Mouse (Mus musculus): ENCODE measurements around the gene Actr10. TPM values are rescaled to one million over a fixed set of nuclear protein-coding genes. Genes with fewer than 3 reads are reported as not detected.

Actr10 gene
- polyA plus RNA-seq, 1 experiment from 2014 or later: 192 TPM

- H3K4me3 ChIP-seq (ENCODE audit: low read depth, low read length): peak overlapping the region; percentile 42
- TF ChIP-seq CTCF (IDR thresholded peaks at IDR 0.05): peak; percentile 88
- no peak for TF ChIP-seq EP300 (IDR thresholded peaks at IDR 0.05)
- no peaks in the 10 kb centered on the region for H3K27me3 ChIP-seq (replicated peaks; ENCODE audit: insufficient read depth, low read length)
- no peaks in the 10 kb centered on the region for H3K36me3 ChIP-seq (ENCODE audit: insufficient read depth, low read length)
- ATAC-seq (peak; percentile 5; the same call in 1 of the 2 replicates), DNase-seq (ENCODE audit: low spot score) (peak; percentile 93)
- no peaks in the 10 kb centered on the region for H3K4me1 ChIP-seq (ENCODE audit: insufficient read depth, low read depth, low read length)
- H3K27ac ChIP-seq (ENCODE audit: low read length): peak overlapping the region; percentile 64
- no peaks in the 10 kb centered on the region for H3K9me3 ChIP-seq (ENCODE audit: low read length)
- 0 out of 2 replicates have a peak overlapping the region, but pooled peaks have one; percentile 23 for H3K9ac ChIP-seq (replicated peaks; ENCODE audit: low read depth)
- peak overlapping the region; percentile 59 for H3K4me2 ChIP-seq (replicated peaks; ENCODE audit: low read depth, low read length)
- 6% methylated on average over 17 of the region's 17 CpGs for WGBS
Observed at GRCm38 (mm10) chr12:70969485-70970184, 32.0 kb downstream of the Actr10 start.

- no peaks in the 10 kb centered on the region for H3K9me3 ChIP-seq (ENCODE audit: low read length)
- 79% methylated on average over 4 of the region's 4 CpGs for WGBS
- H3K4me1 ChIP-seq (ENCODE audit: insufficient read depth, low read depth, low read length): 0 out of 2 replicates have a peak, but pooled peaks cover 5% of the 10 kb centered on the region
- peak overlapping the region; percentile 76; the same call in 1 of the 2 replicates for H3K4me3 ChIP-seq (ENCODE audit: low read depth, low read length)
- H3K9ac ChIP-seq (replicated peaks; ENCODE audit: low read depth): no peak overlapping the region
- H3K36me3 ChIP-seq (ENCODE audit: insufficient read depth, low read length): no peaks in the 10 kb centered on the region
- ATAC-seq (no peak), DNase-seq (ENCODE audit: low spot score) (peak; percentile 17)
- H3K27ac ChIP-seq (ENCODE audit: low read length): 0 out of 2 replicates have a peak overlapping the region, but pooled peaks have one; percentile 74
- H3K27me3 ChIP-seq (replicated peaks; ENCODE audit: insufficient read depth, low read length): no peaks in the 10 kb centered on the region
- H3K4me2 ChIP-seq (replicated peaks; ENCODE audit: low read depth, low read length): no peak overlapping the region
- TF ChIP-seq EP300 (IDR thresholded peaks at IDR 0.05) (no peak), CTCF (IDR thresholded peaks at IDR 0.05) (no peak)
Observed at GRCm38 (mm10) chr12:70973831-70974230, 36.2 kb downstream of the Actr10 start.

GRCm38 (mm10) chr12:70974441-70975266 lies 37.0 kb downstream of the Actr10 start, which contains the start of gene Psma3:
Gene Psma3, plus strand, starts transcription at chr12:70974621.
- peak within 1 kb of the TSS; percentile 99 for H3K27ac ChIP-seq (ENCODE audit: low read length)
- no peaks in the 10 kb centered on the region for H3K9me3 ChIP-seq (ENCODE audit: low read length)
- peak within 1 kb of the TSS; percentile 93 for H3K9ac ChIP-seq (replicated peaks; ENCODE audit: low read depth)
- peak within 1 kb of the TSS; percentile 76 for H3K4me3 ChIP-seq (ENCODE audit: low read depth, low read length)
- no peaks in the 10 kb centered on the region for H3K27me3 ChIP-seq (replicated peaks; ENCODE audit: insufficient read depth, low read length)
- peak; percentile 99 for ATAC-seq
- peak within 1 kb of the TSS; percentile 50 for H3K4me2 ChIP-seq (replicated peaks; ENCODE audit: low read depth, low read length)
- H3K36me3 ChIP-seq (ENCODE audit: insufficient read depth, low read length): no peaks in the 10 kb centered on the region
- peak; percentile 98 for DNase-seq (ENCODE audit: low spot score)
- under 1% methylated on average over 70 of the region's 71 CpGs for WGBS
- 0 out of 2 replicates have a peak, but pooled peaks cover 5% of the 10 kb centered on the region for H3K4me1 ChIP-seq (ENCODE audit: insufficient read depth, low read depth, low read length)
- TF ChIP-seq CTCF (IDR thresholded peaks at IDR 0.05): peak; percentile 38
- no peak for TF ChIP-seq EP300 (IDR thresholded peaks at IDR 0.05)

- peak overlapping the region; percentile 50 for H3K4me2 ChIP-seq (replicated peaks; ENCODE audit: low read depth, low read length)
- H3K36me3 ChIP-seq (ENCODE audit: insufficient read depth, low read length): no peaks in the 10 kb centered on the region
- DNase-seq (ENCODE audit: low spot score): no peak
- H3K9ac ChIP-seq (replicated peaks; ENCODE audit: low read depth): peak overlapping the region; percentile 93
- H3K4me1 ChIP-seq (ENCODE audit: insufficient read depth, low read depth, low read length): 0 out of 2 replicates have a peak, but pooled peaks cover 5% of the 10 kb centered on the region
- 18% methylated on average over 10 of the region's 10 CpGs for WGBS
- TF ChIP-seq EP300 (IDR thresholded peaks at IDR 0.05) (no peak), CTCF (IDR thresholded peaks at IDR 0.05) (no peak)
- peak overlapping the region; percentile 99 for H3K27ac ChIP-seq (ENCODE audit: low read length)
- ATAC-seq: no peak
- H3K27me3 ChIP-seq (replicated peaks; ENCODE audit: insufficient read depth, low read length): no peaks in the 10 kb centered on the region
- H3K9me3 ChIP-seq (ENCODE audit: low read length): no peaks in the 10 kb centered on the region
- H3K4me3 ChIP-seq (ENCODE audit: low read depth, low read length): peak overlapping the region; percentile 76
Observed at GRCm38 (mm10) chr12:70975406-70975805, 37.7 kb downstream of the Actr10 start.

- Histone ChIP-seq H3K36me3 (ENCODE audit: insufficient read depth, low read length) (no peaks in the 10 kb centered on the region), H3K27ac (ENCODE audit: low read length) (no peak overlapping the region), H3K9me3 (ENCODE audit: low read length) (no peaks in the 10 kb centered on the region), H3K9ac (replicated peaks; ENCODE audit: low read depth) (no peak overlapping the region), H3K4me2 (replicated peaks; ENCODE audit: low read depth, low read length) (peak overlapping the region; percentile 50), H3K27me3 (replicated peaks; ENCODE audit: insufficient read depth, low read length) (no peaks in the 10 kb centered on the region), H3K4me3 (ENCODE audit: low read depth, low read length) (peak overlapping the region; percentile 76; the same call in 1 of the 2 replicates), H3K4me1 (ENCODE audit: insufficient read depth, low read depth, low read length) (0 out of 2 replicates have a peak, but pooled peaks cover 5% of the 10 kb centered on the region)
- no peak for ATAC-seq
- DNase-seq (ENCODE audit: low spot score): no peak
- 56% methylated on average over 3 of the region's 3 CpGs for WGBS
- TF ChIP-seq EP300 (IDR thresholded peaks at IDR 0.05) (no peak), CTCF (IDR thresholded peaks at IDR 0.05) (no peak)
Observed at GRCm38 (mm10) chr12:70975891-70976290, 38.2 kb downstream of the Actr10 start.

GRCm38 (mm10) chr12:70978345-70978744 lies 40.7 kb downstream of the Actr10 start:
- Histone ChIP-seq H3K27me3 (replicated peaks; ENCODE audit: insufficient read depth, low read length) (no peaks in the 10 kb centered on the region), H3K4me2 (replicated peaks; ENCODE audit: low read depth, low read length) (no peak overlapping the region), H3K27ac (ENCODE audit: low read length) (no peak overlapping the region), H3K9ac (replicated peaks; ENCODE audit: low read depth) (no peak overlapping the region), H3K4me1 (ENCODE audit: insufficient read depth, low read depth, low read length) (0 out of 2 replicates have a peak, but pooled peaks cover 5% of the 10 kb centered on the region), H3K9me3 (ENCODE audit: low read length) (no peaks in the 10 kb centered on the region), H3K36me3 (ENCODE audit: insufficient read depth, low read length) (0 out of 2 replicates have a peak, but pooled peaks cover 3% of the 10 kb centered on the region), H3K4me3 (ENCODE audit: low read depth, low read length) (no peak overlapping the region)
- TF ChIP-seq CTCF (IDR thresholded peaks at IDR 0.05): no peak
- TF ChIP-seq EP300 (IDR thresholded peaks at IDR 0.05): no peak
- WGBS: 75% methylated on average over 7 of the region's 7 CpGs
- DNase-seq (ENCODE audit: low spot score): no peak
- no peak for ATAC-seq

Measured in lung, postnatal 0 days (tissue).